Mouse (Mus musculus) adrenal gland, postnatal 36 days (tissue): Measurements from ENCODE around the gene Aqp5. TPM values are rescaled to one million over a fixed set of nuclear protein-coding genes. Genes with fewer than 3 reads are reported as not detected.

ENCODE experiments used
- DNase-seq, 2 experiments: peaks; one replicate each; pipeline ENCODE4 v3.0.0; 2021; ENCODE audit warnings: mixed read lengths in 1 of 2
- total RNA-seq, 2 experiments: library from RNA; stranded (reverse); gene quantifications; 2 replicates each; pipeline ENCODE4 v1.2.3; 2021

The Aqp5 gene
- total RNA-seq, 2 experiments from 2014 or later = 1.5 to 3.1 TPM

DNA sequence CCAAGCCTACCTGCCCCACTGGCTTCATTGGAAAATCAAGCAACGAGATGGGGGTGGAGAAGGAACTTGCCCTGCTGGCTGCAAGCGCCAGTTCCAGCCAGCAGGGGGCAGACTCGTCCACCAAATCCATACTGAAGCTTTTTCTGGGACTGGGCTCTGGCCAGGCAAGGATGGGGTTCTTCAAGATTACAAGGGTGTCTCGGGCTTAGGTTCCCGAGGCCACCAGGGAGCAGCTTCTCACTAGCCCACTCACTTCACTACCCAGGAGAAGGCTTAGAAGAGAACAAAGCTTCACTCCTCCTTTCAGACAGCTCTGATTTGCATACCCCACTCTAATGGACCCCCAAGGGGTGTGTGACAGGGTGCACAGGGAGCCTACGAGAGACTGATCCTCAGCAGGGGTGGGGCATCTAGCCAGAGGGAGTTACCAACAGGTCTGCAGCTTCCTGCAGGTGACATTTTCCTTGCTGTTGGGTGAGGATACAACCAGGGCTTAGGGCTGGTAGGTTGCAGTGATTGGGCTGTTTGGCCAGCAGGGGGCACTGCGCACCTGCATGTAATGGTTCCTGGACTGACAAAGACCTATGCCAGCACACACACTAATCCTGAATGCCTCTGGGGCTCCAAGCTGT is 5.6 kb downstream of the Aqp5 start:
- DNase-seq = peak; percentile 87 to 91

GRCm38 (mm10) chr15:99596841-99597240 is 6.3 kb downstream of the Aqp5 start:
- DNase-seq = no peak

DNA sequence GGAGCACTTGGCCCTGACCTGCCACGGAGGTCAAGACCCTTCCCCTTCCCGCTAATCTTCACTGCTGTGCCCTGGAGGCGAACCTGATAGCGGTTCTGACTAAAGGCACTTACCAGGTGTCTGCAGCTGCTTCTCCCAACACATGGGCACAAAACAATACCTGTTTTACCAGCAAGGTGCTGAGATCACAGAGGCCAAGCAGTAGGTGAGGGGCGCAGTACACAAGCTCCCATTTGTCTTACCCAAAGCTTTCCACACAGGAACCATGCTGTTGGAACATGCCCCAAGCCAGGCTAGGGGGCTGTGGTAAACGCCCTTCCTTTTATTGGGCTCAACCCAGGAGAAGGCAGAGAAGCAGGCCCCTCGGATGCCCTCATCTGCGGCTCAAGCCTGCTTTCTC is 7.0 kb downstream of the Aqp5 start:
- DNase-seq = no peak

DNA sequence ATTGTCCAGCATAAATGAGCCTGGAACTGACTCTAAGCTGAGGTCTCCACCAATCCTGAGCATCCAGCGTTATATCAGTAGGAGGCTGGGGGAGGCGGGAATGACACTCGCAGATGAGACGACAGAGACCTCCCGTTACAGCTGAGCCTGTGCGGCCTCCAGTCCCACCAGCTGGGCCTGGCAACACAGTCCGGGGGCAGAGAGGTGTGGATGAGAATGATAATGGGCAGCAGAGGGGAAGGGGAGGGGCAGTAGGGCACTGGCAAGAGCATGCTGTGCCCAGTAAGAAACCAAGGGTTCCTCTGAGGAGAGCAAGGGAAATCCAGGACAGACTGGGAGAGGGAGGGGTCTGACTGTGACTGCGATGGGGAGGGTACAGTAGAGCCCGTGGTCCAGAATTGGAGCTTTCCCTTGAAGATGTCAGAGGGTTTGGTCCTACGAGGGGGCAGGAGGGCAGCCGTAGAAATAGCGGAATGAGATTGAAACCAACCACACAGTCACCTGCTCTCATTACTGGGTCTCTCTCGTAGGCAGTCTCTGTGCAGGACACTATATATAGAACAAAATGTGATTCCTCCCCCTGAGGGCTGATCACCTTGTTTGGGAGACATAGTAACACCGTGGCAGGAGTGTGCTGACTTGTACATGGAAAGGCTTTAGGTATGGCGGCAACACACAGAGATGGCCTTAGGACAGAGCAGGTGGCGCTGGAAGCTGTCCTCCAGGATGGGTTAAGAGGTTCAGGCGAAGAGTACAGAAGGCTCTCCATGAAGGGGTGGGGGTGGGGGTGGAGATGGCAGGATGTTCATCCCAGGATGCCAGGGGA is 8.9 kb downstream of the Aqp5 start:
- DNase-seq = no peak

DNA sequence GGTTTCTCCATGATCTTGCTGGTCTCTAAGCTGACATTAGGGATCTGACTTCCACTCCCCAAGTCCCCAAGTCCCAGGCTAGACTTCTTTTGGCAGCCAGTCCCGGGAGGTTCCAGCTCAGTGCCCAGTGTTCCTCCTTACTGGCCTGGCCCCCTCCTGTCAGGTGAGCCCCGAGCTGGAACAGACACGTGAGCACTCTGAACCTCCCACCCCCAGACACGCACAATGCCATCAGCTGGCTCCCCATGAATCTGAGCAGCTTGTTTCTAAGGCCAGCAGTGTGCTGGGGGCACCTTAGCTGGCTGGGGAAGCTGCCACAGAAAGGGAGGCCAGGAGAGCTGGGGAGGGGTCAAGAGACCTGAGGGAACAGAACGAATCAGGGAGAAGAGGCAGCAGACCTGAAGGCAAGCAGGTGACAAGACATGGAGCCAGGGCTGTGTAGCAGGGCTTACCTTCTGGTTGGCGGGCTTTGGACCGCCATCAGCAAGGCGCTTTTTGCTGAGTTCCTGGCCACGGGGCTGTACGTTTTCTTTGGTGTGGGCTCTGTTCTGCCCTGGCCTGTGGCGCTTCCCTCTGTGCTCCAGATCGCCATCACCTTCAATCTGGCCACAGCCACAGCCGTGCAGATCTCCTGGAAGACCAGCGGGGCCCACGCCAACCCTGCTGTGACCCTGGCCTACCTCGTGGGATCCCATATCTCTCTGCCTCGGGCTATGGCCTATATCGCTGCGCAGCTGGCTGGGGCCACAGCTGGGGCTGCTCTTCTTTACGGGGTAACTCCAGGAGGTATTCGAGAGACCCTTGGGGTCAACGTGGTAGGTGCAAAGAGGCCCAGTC is 10.6 kb downstream of the Aqp5 start, which contains the start of gene Aqp6:
Aqp6 (plus strand) TSS at position 415 of the 837 bp plus-strand sequence.
- DNase-seq = no peak

DNA sequence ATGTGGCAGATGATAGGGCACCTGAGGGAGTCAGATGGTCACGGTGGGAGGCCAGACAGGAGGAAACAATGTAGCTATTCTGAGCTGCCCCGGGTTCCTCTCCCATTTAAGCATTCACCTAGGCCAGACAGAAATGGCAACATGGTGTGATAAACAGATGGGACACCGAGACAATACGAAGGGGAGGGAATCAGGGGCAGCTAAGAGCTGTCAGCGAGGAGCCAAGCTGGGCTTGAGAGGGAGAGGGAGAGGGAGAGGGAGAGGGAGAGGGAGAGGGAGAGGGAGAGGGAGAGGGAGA is 11.2 kb downstream of the Aqp5 start:
- no peak for DNase-seq

DNA sequence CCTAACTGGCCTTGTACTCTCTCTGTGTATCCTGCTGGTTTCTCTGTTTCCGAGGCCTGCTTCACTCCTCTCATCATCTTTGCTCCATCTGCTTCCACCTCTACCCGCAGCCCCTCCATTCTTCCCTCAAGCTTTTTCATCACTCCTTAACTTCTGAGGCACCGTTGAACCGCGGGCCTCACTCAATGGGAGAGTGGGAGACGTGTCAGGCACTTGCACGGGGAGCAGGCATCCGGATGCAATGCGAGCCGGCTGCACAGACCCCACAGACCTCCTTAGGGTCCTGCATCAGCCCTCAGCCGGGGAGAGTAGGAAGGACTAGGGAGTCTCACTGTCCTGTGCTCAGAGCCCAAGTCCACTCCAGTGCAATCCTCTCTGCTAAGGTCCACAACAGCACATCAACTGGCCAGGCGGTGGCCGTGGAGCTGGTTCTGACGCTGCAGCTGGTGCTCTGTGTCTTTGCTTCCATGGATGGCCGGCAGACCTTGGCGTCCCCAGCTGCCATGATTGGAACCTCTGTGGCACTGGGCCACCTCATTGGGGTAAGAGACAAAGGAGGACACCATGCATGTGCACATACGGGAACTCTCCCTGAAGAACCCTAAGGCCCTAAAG is 11.7 kb downstream of the Aqp5 start:
- DNase-seq = no peak

GRCm38 (mm10) chr15:99603216-99603615 is 12.6 kb downstream of the Aqp5 start:
- no peak for DNase-seq

DNA sequence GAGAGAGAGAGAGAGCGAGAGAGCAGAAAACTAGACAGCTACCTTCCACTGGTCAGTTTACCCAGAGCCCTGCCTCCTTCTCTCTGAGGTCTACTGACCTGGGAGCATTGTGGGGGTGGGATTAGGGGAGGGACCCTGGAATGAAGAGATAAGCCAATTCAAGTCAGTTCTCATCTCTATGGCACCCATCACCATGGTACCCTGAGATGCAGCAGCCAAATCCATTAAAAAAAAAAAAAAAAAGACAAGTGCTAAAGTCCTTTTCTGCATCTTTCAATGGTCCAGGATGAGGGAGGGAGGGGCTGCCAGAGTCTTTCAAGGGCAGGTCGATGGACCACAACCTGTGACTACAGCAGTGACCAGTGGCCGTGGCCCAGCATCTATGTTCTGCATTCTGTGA is 15.0 kb downstream of the Aqp5 start:
- DNase-seq = no peak

DNA sequence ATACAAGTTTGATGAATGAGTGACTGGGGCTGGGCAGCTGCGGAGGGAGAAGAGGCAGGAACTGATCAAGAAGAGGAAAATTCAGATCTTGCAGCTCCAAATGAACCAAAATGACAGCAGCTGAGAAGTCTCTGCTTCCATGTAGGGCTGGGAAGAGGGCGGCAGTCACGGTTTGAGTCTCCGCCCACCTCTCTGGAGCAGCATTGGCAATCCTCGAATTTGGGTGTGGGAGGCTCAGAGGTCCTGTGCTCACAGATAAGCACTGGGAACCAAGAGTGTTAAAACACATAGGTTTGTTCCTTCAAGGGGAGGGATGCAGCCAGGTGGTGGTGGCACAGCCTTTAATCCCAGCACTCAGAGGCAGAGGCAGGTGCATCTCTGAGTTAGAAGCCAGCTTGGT is 15.9 kb downstream of the Aqp5 start:
- no peak for DNase-seq

- DNase-seq = no peak
Observed at GRCm38 (mm10) chr15:99607388-99608113, 17.0 kb downstream of the Aqp5 start.

DNA sequence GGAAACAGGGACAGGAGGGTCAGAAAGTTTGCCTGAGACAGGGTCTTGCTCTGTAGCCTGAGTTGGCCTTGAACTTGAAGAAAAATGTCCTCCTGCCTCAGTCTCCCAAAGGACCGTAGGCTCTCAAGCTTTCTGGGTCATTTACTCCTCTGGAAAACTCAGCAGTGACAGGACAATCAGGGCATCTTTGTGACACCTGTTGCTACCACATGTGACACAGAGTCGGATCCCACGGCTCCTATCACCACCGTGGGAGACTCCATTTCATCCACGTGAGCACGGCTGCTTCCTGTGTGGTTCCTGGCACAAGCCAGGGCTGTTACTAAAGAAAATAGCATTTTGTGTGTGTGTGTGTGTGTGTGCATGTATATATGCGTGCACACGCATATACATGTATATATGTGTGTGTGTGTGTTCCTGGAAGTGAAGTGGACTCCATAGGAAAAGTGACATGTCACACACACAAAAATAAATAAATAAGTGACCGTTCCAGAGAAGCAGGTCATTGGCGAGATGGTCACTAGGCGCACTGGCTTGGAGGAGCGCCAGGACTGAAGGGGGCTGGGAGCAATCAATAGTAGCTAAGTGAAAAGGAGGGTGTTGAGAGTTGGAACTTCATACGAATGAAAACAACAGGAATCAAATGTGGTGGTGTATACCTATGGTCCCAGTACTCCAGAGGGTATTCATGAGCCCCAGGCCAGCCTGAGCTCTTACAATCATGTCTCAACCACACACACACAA is 18.0 kb downstream of the Aqp5 start:
- no peak for DNase-seq

DNA sequence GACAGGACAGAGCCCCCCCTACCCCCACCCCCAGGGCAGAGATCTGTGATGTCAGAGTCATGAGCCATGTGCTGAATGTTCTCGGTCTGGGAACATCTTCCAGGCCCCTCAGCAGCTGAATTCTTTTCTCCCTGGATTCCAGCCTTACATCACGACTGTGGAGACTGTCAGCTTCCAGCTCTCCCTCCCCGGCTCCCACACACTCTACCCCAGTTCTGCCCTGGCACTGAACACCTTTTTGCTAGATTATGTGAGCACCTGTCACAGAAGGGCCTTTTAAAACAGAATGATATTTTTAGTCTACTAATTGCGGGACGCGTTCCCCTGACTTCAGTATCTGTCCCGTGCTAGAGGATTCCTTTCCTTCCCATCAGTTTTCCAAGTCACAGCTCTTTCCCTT is 21.0 kb downstream of the Aqp5 start:
- no peak for DNase-seq

GRCm38 (mm10) chr15:99614273-99614672 is 23.7 kb downstream of the Aqp5 start:
- no peak for DNase-seq

- peak in 1 of 2 experiments; percentile 12 for DNase-seq
Observed at GRCm38 (mm10) chr15:99614753-99615152, 24.2 kb downstream of the Aqp5 start.

DNA sequence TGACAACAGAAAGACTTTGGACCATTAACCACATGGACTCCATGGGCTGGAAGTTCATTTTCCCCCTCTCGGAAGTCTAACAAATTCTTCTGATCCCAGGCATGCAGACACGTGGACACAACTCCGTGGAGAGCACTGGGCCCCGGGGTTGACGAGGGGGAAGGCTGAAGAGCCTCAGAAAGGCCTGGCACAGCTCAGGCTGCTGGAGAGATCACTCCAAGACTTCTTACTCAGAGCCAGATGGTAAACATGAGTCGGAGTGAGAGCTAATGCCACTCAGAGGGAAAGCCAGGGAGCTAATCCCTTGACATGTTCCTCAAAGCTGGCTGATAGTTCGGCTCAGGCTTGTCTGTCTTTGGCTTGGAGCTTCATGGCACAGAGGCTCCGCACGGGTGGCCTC is 24.7 kb downstream of the Aqp5 start:
- no peak for DNase-seq

DNA sequence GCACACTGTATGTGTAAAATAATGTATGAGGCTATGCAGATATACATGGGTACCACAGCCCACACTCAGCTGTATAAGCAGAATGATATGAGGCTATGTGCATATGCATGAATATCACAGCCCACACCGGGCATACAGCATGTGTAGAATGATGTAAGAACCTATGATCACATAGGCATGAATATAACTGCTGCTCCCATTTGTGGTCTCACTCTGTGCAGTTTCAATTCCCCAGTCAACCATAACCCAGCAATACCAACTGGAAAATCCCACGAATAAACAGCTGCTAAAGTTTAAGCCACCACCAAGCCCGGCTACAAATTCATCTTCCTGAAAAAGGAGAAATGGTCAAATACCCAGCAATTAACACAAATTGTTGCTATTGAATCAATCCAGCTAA is 28.0 kb downstream of the Aqp5 start:
- DNase-seq = no peak

GRCm38 (mm10) chr15:99619821-99620220 is 29.2 kb downstream of the Aqp5 start:
- DNase-seq = no peak

GRCm38 (mm10) chr15:99622063-99622462 is 31.5 kb downstream of the Aqp5 start:
- no peak for DNase-seq

DNA sequence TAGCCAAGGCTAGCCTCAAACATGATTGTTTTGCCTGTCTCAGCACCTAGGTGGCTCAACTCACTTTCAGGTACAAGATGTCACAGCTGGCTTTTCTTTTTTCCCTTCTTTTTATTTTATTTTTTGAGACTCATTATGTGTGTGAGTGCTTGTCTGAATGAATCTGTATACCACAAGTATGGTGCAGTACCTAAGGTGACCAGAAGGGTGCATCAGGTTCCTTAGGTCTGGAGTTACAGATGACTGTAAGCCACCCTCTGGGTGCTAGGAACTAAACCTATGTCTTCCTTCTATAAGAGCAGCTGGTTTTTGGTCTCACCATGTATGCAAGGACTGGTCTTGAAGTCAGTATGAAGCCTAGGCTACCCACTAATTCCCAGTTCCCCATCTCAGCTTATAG is 41.0 kb downstream of the Aqp5 start:
- no peak for DNase-seq

GRCm38 (mm10) chr15:99634702-99635101 is 44.1 kb downstream of the Aqp5 start:
- no peak for DNase-seq
